Mouse (Mus musculus): ENCODE data around the gene Mettl24.
"Not testable (repeated sequence)": the region's sequence is repeated elsewhere in the genome, so short reads cannot be mapped to it uniquely, and the experiment has no call there.

Mettl24 gene

DNA sequence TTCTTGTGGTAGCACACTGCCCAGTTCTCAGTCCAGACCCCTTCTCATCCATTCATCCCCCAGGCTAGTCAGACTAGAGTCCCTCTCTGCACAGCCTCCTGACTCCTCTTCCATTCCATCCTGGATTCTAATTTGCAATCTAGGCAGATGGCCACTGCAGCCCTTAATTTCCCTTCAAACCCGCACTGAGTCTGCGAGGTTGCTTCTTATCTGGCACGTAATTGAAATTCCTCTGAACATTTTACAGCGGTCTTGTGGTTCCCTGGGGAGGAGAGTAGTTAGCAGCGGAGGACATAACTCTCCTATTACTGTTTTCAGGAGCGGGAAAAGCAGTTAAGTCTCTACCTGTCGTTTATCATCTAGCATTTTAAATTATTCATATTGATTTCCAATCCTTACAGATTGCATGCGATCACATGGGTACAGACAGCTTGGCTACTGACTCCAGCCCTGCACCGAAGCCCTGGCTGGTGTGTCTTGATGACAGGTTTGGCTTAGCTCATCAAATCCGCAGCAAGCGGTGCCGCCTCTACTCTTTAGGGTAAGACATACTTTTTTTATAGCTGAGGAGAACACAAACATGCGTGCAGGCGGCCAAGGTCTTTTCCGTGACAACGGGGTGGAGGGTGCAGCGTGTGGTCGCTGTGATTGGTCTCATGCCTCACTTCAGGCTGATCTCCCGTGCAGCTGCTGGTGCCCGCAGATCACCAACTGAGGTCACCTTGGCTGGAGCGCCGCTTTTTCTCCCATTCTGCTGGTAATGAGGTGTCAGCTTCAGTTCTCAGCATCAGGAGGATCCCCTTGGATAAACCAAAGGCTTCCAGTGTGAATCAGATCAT lies 54.4 kb downstream of the Mettl24 start:
- no peak for DNase-seq (ENCODE audit: low spot score)

DNA sequence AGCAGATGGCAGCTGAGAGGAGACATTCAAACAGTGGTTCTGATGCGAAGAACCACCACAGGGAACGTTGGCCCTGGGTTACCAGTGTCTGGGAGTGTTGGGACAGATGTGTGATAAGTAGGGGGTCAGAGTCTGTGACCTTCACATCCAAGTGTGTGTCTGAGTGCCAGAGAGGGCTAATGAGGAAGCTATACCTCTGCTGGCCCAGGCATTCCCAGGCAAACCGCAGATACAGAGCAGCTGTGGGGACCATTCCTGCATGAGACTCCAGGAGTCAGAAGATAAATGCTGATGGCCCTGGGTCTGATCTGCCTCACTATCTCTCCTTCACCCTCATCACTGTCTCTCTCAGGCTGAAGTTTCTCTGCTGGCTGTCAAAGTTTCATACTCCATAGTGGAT lies 57.6 kb downstream of the Mettl24 start:
- DNase-seq (ENCODE audit: low spot score), result no peak

DNA sequence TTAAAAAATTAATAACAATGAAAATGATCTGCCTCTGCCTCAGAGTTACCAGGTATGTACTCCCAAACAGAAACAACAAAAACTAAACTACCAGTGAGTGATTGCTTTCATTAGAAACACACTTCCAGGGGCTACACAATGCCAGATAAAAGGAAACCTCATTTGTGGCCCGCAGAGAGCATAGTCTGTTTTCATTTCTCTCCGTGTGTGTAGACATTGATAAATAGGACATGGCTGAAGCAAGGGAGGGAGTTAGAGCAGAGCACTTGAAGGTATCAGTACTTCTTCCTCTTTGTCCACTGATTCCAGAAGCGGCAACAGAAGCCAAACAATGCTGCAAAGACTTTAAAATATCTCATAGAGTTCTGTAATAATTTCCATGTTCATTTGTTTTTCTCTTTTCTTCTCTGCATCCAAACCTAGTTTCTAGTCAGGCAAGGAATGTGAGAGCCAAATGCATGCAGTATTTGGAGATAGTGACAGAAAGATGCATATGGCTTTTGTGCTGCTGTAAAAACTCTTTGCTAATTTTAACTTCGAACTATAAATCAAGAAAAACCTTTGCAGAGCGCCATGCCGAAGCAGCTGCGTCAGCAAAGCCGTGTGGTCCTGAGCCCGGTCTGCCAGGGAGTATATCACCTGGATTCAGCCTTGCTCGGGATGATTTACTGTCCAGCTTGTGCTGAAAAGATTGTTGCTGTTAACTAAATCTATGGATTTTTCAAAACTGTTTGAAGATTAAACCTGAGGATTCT lies 67.4 kb downstream of the Mettl24 start:
- DNase-seq (ENCODE audit: low spot score), result no peak

DNA sequence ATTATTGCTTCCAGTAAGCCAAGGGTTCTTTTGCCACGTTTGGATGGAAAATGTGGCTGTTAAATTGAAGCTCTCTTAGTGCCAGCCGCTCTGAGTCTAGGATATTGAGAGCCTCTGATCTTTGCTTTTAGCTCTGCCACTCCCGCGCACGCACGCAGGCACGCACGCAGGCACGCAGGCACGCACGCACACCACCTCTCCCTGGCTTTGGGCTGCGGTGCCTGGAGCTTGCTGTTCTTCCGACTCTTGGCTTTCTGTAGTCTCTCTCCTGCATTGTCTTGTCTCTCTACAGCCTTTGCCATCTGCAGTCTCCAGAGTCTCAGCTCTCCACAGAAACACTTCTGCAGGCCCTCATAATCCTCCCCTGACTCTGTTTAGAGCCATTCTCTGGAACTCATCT lies 68.1 kb downstream of the Mettl24 start:
- DNase-seq (ENCODE audit: low spot score), result no peak

DNA sequence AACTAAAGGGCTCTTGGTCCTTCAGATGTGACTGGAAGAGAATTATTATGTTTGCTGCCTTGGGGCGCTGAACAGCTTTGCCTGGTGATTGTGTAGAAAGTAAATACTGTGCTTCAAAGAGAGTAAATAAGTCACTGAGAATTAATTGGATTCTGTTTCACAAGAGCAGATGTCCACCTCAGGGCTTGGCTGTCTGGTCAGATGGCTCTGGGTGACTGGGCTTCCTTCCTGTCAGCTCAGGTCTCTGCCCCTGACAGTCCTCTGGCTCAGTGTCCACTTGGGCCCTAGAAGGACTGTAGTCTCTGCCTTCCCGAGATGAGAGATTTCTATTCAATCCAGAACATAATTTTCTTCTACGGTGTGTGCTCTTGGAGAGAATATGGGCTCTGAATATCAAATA lies 70.0 kb downstream of the Mettl24 start:
- no peak for DNase-seq (ENCODE audit: low spot score)

DNA sequence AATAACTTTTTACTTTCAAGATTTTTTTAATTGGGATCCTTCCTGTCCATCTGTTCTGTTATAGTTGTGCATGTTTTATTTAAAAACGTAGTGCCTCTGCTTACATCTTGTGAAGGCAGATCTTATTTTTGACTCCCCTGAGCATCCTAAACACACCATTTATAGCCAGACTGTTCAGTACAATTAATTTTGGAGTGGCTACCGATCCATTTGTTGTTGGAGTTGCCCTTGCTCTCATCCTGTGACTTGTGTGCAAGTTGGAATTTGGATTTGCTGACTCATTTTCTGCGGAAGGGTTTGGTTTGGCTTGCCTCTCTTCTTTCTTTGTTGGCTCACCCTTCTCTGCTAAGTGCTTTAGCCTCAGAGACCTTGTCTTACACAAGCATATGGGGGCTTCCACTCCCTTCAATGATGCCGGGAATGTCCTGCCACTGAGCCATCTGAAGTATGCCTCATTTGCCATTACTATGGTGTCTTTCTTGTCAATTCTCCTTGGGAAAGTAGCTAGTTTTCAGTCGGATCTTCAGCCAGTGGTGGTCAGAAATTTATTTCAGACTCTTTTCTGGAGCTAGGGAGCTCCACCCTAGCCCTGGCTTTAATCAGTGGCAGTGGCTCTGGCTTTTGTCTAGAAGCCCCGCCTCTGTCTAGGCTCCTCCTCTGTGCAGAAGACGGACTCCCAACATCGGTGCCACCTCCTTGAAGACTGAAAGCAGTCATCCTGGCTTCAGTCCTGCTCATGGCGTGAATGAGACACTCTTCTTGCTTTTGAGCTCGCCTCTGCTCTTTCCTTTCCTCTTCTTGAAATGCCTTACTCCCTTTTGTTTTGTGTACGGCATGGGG lies 75.3 kb downstream of the Mettl24 start:
- DNase-seq (ENCODE audit: low spot score), result no peak

DNA sequence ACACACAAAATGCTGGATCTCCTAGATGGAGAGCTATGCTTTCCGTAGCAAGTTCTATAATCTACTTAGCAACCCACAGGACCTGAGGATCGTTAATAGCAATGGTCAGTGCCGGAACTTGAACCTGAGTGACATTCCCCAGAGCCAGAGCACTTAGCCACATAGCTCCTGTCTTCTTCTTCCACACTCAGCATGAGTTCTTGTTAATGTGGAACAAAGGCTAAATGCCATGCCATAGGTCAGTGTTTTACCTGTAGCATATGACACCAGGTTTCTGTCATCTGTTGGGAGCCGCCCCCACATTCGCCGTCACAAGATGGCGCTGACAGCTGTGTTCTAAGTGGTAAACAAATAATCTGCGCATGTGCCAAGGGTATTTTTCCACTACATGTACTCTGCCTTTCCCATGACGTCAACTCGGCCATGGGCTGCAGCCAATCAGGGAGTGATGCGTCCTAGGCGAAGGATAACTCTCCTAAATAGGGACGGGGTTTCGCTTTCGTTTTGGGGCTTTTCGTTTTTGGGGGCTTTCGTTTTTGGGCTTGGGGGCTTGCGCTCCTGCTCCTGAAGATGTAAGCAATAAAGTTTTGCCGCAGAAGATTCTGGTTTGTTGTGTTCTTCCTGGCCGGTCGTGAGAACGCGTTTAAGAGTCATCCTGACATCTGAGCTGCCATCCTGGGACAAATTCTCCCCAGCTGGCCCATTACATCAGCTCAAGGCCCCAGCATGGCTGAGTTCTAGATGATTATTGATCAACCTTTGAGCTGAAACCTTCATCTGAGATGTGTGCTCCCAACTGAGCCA lies 76.5 kb downstream of the Mettl24 start:
- DNase-seq (ENCODE audit: low spot score), result not testable (repeated sequence)

DNA sequence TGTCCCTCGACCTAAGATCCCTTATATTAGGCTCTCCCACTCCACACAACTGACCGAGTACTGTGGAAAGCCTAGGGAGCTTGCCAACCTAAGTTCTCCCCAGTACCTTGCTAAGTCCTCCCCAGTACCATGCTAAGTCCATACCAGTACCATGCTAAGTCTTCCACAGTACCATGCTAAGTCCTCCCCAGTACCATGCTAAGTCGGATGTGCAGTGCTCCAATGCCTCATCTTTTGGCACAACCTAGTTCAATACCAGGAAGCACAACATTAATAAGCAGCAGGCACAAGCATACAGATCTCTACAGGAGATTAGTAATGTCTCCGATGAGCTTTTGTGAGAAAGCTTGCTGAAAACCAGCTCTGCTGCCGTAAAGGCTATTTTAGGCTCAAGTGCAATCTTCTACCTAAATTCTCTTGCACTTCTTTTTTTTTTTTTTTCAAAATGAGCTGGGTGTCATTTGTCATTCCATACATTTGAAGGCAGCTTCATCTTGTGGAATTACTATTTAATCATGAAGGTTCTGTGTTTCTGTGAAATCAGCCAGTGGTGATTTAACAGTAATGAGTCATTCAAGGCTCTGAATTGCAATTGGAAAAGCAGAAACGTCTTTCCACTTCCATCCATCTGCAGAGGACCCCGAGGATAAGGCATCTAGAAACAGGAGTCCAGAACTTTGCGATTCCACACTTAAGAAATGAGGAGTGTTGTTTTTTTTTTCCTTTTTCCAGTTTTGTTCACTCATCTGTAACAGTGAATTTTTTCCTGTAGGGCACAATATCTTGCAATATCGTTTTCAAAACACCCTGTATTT lies 77.3 kb downstream of the Mettl24 start:
- DNase-seq (ENCODE audit: low spot score), result no peak

DNA sequence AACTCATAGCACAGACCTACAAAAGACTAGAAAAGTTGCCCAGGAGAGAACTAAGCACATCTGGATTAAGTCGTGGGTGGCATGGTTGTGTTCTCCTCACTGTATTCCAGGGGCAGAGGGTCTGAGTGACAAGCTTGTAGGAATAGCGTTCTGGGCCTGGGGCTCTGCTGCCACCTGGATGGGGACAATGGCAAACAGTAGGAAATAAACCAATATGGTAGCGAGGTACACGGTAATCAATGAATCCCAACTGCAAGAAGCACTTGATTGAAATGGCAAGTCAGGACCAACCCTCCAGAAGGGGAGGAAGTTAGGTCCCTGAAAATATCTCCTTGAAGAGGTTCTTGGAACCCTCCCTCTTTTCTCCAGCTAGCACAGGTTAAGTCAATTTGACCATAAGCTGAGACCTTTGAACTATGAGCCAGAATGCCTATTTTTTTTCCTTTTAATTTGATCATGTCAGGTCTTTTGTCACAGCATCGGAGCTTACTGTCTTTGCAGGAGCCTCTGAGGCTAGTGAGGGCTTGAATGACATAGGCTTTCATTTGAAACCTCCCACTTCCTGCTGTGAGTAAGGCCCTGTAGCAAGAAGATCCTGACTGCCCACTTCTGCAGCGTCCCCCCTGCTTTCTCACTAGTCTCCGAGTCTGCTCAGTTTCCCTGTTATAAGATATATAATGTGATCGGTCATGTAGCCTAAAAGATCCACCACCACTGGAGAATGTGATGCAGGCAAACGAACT lies 78.1 kb downstream of the Mettl24 start:
- DNase-seq (ENCODE audit: low spot score), result no peak

DNA sequence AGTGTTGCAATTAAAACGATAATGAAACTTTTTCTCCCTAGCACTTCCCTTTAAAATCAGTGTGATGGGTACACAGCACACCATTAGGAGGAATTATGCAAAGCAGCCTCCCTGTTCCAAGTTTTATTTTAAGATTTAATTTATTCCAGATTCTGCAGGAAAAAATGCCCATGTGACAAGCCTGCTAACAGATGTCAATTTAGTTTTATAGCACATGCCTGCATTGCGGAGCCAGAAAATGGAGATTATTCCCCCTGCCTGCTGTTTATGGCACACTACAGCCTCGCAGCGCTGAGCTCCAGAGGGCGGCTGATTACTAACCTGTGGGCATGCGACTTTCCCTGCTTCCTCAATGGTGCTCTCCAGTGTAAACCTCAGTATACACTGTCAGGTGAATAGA lies 79.5 kb downstream of the Mettl24 start:
- no peak for DNase-seq (ENCODE audit: low spot score)

DNA sequence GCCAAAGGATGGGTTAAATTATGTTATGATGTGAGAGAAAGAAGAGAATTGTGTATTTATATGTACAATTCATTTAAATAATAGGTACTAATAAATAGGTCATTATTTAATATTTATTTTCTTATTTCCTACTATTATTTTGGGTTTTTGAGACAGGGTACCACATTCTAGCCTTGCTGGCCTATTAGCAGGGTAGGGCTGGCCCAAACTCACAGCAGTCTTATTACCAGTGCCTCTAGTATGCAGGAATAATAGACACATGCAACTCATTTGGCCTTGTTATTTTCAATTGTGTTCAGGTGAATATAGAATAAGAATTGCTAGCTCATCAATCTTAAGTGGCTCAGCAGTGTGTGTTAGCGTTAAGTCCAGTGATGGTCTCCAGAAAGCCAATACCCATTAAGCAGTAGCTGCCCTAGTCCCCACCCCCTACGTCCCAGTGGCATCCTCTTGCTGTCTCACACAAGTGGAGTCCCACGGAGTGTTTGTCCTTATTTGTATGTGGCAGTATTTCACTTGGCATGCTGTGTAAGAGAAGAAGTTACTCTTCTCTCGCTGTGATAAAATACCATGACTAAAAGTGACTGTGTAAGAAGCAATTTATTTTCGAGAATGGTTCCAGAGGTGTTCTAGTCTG lies 80.1 kb downstream of the Mettl24 start:
- no peak for DNase-seq (ENCODE audit: low spot score)

DNA sequence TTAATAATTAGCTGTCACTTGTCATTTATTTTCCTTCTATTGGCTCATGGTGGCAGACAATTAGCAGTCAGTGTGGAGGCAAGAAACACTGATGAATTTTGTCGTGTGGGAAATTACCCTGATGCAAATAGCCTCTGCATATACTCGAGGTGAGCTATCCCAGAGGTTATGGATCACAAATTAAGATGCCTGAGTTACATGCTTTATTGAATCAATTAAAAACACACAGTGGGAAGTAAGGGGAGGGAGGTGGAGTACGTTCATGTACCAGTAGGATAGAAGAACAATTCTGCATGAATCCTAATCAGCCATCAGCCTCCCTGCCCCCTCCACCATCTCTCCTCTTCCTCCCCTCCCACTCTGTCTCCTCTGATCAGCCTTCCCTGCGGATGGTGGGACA lies 89.2 kb downstream of the Mettl24 start:
- DNase-seq (ENCODE audit: low spot score), result no peak

DNA sequence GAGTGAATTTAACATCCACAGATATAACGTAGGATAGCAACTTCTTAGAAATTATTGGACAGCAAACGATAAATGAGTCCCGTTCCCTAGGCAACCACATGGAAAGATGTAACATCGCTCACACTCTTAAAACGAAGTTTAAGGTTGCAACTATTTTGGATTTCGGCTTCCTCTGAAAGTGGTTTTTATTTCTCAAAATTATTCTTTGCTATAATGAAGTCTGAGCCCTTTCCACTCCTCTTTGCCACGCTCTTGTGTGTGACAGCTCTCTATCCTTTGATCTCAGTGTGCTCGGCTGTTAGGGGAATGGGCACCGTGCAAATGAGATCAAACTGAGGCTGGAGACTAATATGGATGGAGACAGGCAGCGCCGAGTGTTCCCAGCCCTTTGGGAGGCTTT lies 92.1 kb downstream of the Mettl24 start:
- no peak for DNase-seq (ENCODE audit: low spot score)

DNA sequence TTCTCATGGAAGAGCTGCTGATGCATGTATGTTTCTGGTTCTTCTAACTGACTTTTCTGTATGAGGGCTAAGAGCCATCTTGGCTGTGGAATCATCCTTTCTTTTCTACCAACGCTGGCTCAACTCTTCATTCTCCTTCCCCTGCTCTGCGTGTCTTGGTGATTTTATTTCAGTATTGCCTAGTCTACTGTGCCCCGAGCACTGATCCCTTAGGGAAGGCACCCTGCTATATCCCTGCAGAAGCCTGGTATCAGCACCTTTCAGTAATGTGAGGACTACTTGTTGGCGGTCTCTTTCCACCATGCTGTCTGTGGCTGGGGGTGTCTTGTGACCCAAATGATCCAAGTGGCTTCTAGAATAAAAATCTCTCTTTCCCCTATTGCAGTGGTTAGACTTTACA lies 92.6 kb downstream of the Mettl24 start:
- DNase-seq (ENCODE audit: low spot score), result no peak

DNA sequence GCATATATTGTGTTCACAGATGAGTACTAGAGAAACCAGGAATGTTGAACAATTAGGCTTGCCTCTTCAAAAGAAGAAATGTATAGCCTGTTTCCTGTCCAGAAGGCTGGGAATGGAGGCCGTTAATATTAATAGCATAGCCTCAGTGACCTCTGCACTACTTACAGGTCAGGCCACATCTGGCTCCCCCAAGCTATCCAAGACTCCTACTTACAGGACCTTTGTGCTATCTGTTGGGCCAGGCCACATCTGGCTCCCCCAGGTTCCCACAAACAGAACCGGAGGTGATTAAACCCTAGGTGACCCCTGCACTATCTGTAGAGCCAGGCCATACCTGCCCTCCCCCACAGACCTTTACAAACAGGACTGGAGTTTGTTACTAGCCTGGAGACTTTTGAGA lies 94.1 kb downstream of the Mettl24 start:
- DNase-seq (ENCODE audit: low spot score), result no peak

DNA sequence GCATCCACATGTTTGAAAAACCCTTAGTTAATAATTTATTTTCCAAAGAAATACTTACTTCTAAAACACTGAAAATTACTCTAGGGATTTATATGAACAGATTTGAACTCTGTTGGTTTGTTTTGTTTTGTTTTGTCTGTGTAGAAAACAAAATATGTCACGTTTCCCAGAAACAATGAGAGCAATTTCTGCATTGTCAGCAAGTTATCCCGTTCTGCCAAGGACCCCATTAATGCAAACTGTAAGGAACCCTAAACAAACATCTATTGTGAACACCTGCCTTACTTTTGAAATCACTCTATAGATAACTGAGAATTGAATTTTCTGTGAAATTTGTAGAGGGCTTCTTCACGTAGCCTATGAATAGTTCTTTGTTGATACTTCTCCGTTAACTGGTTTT lies 95.4 kb downstream of the Mettl24 start:
- no peak for DNase-seq (ENCODE audit: low spot score)

DNA sequence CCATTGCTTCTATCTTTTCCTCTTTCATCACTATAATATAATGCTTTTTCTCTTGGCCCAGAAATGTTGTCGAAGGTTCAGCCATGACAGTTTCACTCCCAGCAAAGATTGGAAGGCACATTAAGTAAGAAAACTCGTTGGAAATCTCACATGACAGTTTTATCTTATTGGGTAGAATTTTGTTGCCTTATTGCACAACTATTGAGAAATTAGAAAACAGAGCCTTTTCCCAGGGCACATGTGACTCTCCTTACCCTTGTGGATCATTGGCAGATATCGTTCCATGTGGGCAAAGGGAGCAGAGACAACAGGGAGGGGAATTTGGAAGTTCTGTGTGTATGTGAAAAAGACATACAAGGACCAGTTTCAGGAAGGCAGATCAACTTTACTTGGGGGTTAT lies 107.3 kb downstream of the Mettl24 start:
- DNase-seq (ENCODE audit: low spot score), result no peak

DNA sequence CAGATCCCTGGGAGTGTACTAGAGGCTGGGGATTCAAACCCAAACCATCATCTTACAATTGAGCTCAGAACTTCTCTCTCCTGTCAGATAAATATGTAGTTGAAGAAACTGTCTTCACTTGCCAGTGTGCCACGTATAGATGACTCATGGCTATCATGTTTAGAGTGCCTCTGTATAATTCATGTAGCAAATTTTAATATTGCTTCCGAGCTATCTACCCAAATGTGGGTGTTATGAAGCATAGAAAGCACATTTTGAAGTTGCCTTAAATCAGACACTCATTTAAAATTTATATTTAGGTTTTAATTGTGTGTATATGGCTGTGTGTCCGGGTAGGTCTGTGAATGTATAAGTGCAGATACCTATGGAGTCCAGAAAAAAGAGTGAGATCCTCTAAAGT lies 109.0 kb downstream of the Mettl24 start:
- no peak for DNase-seq (ENCODE audit: low spot score)

DNA sequence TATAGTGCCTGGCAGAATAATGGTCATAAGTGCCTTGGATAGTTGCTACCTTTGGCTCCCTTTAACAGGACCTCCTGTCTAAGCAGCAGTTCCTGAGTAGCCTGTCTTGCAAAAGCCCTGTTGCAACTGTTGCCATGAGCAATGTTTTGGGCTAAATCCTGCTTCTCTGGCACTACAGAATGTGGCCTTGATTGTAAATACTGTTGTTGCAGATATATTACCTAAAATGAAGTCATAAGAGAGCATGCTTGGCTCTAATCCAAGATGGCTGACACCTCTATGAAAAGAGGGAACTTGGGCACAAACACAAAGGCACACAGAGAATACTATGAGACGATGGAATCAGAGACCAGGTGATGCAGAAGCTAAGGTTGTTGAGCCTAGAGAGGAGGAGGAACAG lies 122.1 kb downstream of the Mettl24 start:
- no peak for DNase-seq (ENCODE audit: low spot score)

DNA sequence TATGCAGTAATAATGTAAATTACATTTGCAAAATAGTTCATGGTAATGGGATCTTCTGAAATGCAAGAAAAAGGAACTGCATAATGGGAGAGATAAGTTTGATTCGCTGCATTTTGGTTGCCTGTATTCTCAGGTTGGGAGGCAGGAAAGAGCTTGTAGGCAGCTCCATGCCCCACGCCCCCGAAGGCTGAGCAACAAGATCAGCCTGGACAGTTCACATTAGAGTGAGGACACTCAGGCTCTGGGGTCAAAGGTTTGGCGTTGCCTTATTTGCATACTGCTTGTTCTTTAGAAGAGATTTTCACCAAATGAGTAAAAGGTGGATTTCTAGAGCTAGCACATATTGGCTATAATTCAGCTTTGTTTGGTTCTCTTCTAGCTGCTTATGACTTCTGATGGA lies 123.1 kb downstream of the Mettl24 start:
- DNase-seq (ENCODE audit: low spot score), result no peak
